Comparison of ENCODE assay signal across 25 mouse cellular contexts in the genomic region with DNA sequence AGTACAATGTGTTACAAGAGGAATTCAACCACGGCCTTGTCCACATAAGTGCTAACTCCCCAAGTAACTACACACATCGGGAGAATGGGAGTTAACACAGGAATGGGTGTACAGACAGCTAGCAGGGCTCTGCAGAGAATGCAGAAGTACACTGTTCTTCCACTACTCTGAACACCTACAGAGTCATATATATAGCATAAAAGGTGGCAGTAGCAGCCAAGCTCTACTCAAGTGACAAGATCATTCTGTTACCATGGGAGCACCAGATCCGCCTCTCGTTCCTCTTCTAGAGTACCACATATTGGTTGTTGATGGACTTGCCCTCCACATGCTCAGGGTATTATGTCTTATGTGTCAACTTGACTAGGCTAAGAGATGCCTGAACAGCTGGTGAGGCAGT.
DNase-seq lines count a peak whose midpoint lies in the region; ATAC-seq and TF ChIP-seq lines count a peak whose summit lies in the region.
"Had no signal": no experiment of that assay in that cellular context is flagged by ENCODE, and none has a peak within 500 bp of the region (broad histone marks: within the 10 kb centered on the region; RNA-seq: fewer than 3 reads in every experiment).

No protein-coding gene starts in this region.

- H3K9me3 ChIP-seq in liver, embryonic 15.5 days (replicated peaks) = no peaks in the 10 kb centered on the region
- H3K9me3 ChIP-seq in liver, postnatal 0 days (ENCODE audit: low read length) = no peaks in the 10 kb centered on the region
- no peaks in the 10 kb centered on the region for H3K9me3 ChIP-seq in intestine, embryonic 16.5 days (ENCODE audit: control insufficient read depth, low read length)
- H3K9me3 ChIP-seq: embryonic facial prominence, embryonic 15.5 days; heart, embryonic 12.5 days; hindbrain, embryonic 10.5 days; midbrain, embryonic 13.5 days had no signal

- no peak overlapping the region for H3K4me2 ChIP-seq in liver, embryonic 15.5 days
- no peak overlapping the region for H3K4me2 ChIP-seq in liver, postnatal 0 days (ENCODE audit: low read depth, low read length)
- H3K4me2 ChIP-seq in intestine, embryonic 16.5 days (ENCODE audit: low read depth, low read length) = no peak overlapping the region
- H3K4me2 ChIP-seq: embryonic facial prominence, embryonic 15.5 days; heart, embryonic 12.5 days; liver, embryonic 11.5 days; lung, embryonic 14.5 days; midbrain, embryonic 13.5 days had no signal

- no peaks in the 10 kb centered on the region for H3K4me1 ChIP-seq in liver, embryonic 15.5 days (replicated peaks)
- peaks cover 6% of the 10 kb centered on the region; the same call in 1 of the 2 replicates for H3K4me1 ChIP-seq in liver, postnatal 0 days (ENCODE audit: insufficient read depth)
- H3K4me1 ChIP-seq in intestine, embryonic 16.5 days (ENCODE audit: control insufficient read depth, insufficient read depth, low read length) = peaks cover 7% of the 10 kb centered on the region
- H3K4me1 ChIP-seq in small intestine, adult 2 months (ENCODE audit: control insufficient read depth, insufficient read depth, insufficient read length, low read length) = peaks cover 8% of the 10 kb centered on the region; the same call in 1 of the 2 replicates
- H3K4me1 ChIP-seq: embryonic facial prominence, embryonic 15.5 days; heart, embryonic 12.5 days; hindbrain, embryonic 10.5 days; megakaryocyte, embryonic 14.5 days; midbrain, embryonic 13.5 days had no signal

- H3K4me3 ChIP-seq in liver, embryonic 15.5 days (replicated peaks) = no peak overlapping the region
- H3K4me3 ChIP-seq in liver, postnatal 0 days (ENCODE audit: low read depth, low read length) = no peak overlapping the region
- no peak overlapping the region for H3K4me3 ChIP-seq in intestine, embryonic 16.5 days (ENCODE audit: low read length)
- no peak overlapping the region for H3K4me3 ChIP-seq in small intestine, adult 2 months (ENCODE audit: low read depth, low read length)
- H3K4me3 ChIP-seq: embryonic facial prominence, embryonic 15.5 days; heart, embryonic 12.5 days; hindbrain, embryonic 10.5 days; megakaryocyte, embryonic 14.5 days; midbrain, embryonic 13.5 days had no signal

- H3K27ac ChIP-seq in liver, embryonic 15.5 days (replicated peaks) = no peak overlapping the region
- H3K27ac ChIP-seq in liver, postnatal 0 days (ENCODE audit: low read depth) = no peak overlapping the region
- H3K27ac ChIP-seq in intestine, embryonic 16.5 days (ENCODE audit: low read length) = peak overlapping the region; percentile 78
- H3K27ac ChIP-seq in small intestine, adult 2 months (ENCODE audit: insufficient read depth, low read depth, low read length) = peak overlapping the region; percentile 7; the same call in 1 of the 2 replicates
- H3K27ac ChIP-seq: embryonic facial prominence, embryonic 15.5 days; hindbrain, embryonic 10.5 days; kidney, postnatal 0 days; midbrain, embryonic 13.5 days had no signal

- no peak for TF ChIP-seq POLR2A in small intestine, adult 2 months (IDR thresholded peaks at IDR 0.05; ENCODE audit: low read depth, low read length)

- WGBS in liver, embryonic 15.5 days (ENCODE audit: insufficient replicate concordance) = 57% methylated on average over 4 of the region's 4 CpGs
- 83% methylated on average over 4 of the region's 4 CpGs for WGBS in liver, postnatal 0 days (ENCODE audit: insufficient replicate concordance)
- 90% methylated on average over 4 of the region's 4 CpGs for WGBS in intestine, embryonic 16.5 days
- WGBS in small intestine, adult 2 months = 71% methylated on average over 4 of the region's 4 CpGs

- TF ChIP-seq EP300 in liver, postnatal 0 days (IDR thresholded peaks at IDR 0.05; ENCODE audit: low read depth) = no peak

- TF ChIP-seq CTCF in liver, postnatal 0 days (IDR thresholded peaks at IDR 0.05; ENCODE audit: low read depth) = no peak
- no peak for TF ChIP-seq CTCF in small intestine, adult 2 months (IDR thresholded peaks at IDR 0.05; ENCODE audit: extremely low read depth, insufficient read length, insufficient replicate concordance, low read depth, low read length)

- no peaks in the 10 kb centered on the region for H3K36me3 ChIP-seq in liver, embryonic 15.5 days (replicated peaks)
- H3K36me3 ChIP-seq in liver, postnatal 0 days (replicated peaks; ENCODE audit: insufficient read depth, low read length) = no peaks in the 10 kb centered on the region
- H3K36me3 ChIP-seq in intestine, embryonic 16.5 days (ENCODE audit: control insufficient read depth, insufficient read depth, low read length) = peaks cover under 1% of the 10 kb centered on the region
- H3K36me3 ChIP-seq in small intestine, adult 2 months (ENCODE audit: control insufficient read depth, insufficient read depth, low read length) = peaks cover 4% of the 10 kb centered on the region; the same call in 1 of the 2 replicates
- H3K36me3 ChIP-seq: embryonic facial prominence, embryonic 15.5 days; heart, embryonic 12.5 days; hindbrain, embryonic 10.5 days; midbrain, embryonic 13.5 days had no signal

- H3K9ac ChIP-seq in liver, embryonic 15.5 days = no peak overlapping the region
- H3K9ac ChIP-seq in liver, postnatal 0 days (replicated peaks) = no peak overlapping the region
- H3K9ac ChIP-seq in intestine, embryonic 16.5 days (ENCODE audit: low read depth, low read length) = no peak overlapping the region
- H3K9ac ChIP-seq: embryonic facial prominence, embryonic 15.5 days; heart, embryonic 12.5 days; lung, embryonic 14.5 days; midbrain, embryonic 13.5 days had no signal

- no peaks in the 10 kb centered on the region for H3K27me3 ChIP-seq in liver, embryonic 15.5 days
- no peaks in the 10 kb centered on the region for H3K27me3 ChIP-seq in liver, postnatal 0 days (ENCODE audit: insufficient read depth, low read length)
- no peaks in the 10 kb centered on the region for H3K27me3 ChIP-seq in intestine, embryonic 16.5 days (replicated peaks; ENCODE audit: control insufficient read depth, insufficient read depth, low read length)
- no peaks in the 10 kb centered on the region for H3K27me3 ChIP-seq in small intestine, adult 2 months (ENCODE audit: control insufficient read depth, insufficient read depth, low read length)
- H3K27me3 ChIP-seq: embryonic facial prominence, embryonic 15.5 days; heart, embryonic 12.5 days; megakaryocyte, embryonic 14.5 days; midbrain, embryonic 13.5 days had no signal

- ATAC-seq in liver, embryonic 15.5 days (ENCODE audit: insufficient read depth) = 0 out of 2 replicates have a peak, but pooled peaks have one; percentile 18
- ATAC-seq in liver, postnatal 0 days = no peak
- ATAC-seq in intestine, embryonic 16.5 days = peak; percentile 49
- ATAC-seq: forebrain, embryonic 14.5 days; midbrain, embryonic 13.5 days had no signal

- peak; percentile 54 to 59 for DNase-seq in frontal cortex, adult 2 months (ENCODE audit: extremely low spot score in 1 of 2, low spot score in 1 of 2)
- no peak for DNase-seq in frontal cortex, postnatal 25 days (ENCODE audit: low spot score in 2 of 2)
- no peak for DNase-seq in liver, postnatal 0 days
- DNase-seq in embryo, embryonic 9.5 days (ENCODE audit: extremely low spot score) = no peak
- DNase-seq: adrenal gland, postnatal 25 days; cerebellum, adult 9-10 months; gastrocnemius, postnatal 25 days; heart, adult 18-20 months; heart, postnatal 10 days; lung, embryonic 14.5 days; lung, postnatal 36 days; spleen, adult 18-20 months; thymus, adult 18-20 months; thymus, postnatal 36 days had no signal

Comparison
In these comparisons a context has a peak if more than half of its experiments do, and no peak if none do; other contexts are left out.
1. DNase-seq: peak in frontal cortex, adult 2 months (2 of 2); none in frontal cortex, postnatal 25 days (0 of 2), liver, postnatal 0 days (single experiment) and embryo, embryonic 9.5 days (single experiment).
2. H3K27ac ChIP-seq: peak in intestine, embryonic 16.5 days (single experiment) and small intestine, adult 2 months (single experiment); none in liver, embryonic 15.5 days (single experiment) and liver, postnatal 0 days (single experiment).